In the genomic region with DNA sequence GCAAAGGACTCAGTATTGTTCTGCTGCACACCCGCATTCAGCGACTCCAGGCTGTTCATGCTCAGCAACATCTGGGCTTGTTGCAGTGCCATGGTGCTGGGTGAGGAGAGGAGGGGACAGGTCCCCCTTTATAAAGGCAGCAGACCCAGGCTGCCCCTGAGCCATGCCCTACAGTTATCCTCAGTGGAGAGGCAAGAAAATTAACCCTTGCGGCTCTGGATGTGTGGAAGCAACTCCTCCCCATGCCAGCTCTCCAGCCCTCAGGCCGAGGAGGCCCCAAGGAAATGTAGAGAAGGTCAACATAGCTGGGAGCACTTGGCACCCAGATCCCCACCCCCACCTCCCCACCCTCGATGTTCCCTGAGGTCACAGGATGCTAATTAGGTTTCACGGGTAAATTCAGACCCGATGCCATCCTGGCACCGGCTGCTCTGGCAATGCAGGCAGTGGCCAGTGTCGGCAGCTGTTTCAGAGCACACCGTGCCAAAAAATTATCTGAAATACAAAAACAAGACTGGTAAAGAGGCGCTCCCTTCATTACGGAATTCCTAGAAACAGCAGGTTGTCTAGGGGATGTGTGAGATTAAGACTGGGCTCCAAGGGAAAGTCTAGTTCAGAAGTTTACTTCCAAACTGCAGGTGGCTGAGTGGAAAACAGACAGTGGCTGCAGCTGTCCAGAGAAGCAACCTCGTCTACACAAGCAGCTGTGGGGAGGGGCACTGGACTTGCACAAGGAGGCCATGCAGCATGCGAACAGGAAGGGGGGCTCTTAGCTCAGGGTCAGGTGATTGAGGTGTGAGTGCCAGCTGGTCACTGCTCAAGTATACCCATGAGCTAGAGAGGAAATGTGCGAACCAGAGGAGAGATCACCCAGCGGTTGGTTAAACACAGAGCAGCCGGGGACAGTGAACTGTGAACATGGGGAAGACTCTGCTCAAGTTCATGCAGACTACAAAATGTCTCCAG, we compare ENCODE assay signal across 10 mouse cellular contexts. TPM values are rescaled to one million over a fixed set of nuclear protein-coding genes. Genes with fewer than 3 reads are reported as not detected.
DNase-seq lines count a peak whose midpoint lies in the region; ATAC-seq and TF ChIP-seq lines count a peak whose summit lies in the region.
"Had no signal": no experiment of that assay in that cellular context is flagged by ENCODE, and none has a peak within 500 bp of the region (broad histone marks: within the 10 kb centered on the region; RNA-seq: fewer than 3 reads in every experiment).

No protein-coding gene starts in this region.

- peaks cover 94% of the 10 kb centered on the region for H3K36me3 ChIP-seq in hindbrain, embryonic 13.5 days
- H3K36me3 ChIP-seq in lung, postnatal 0 days (ENCODE audit: insufficient read depth, low read length) = peaks cover 23% of the 10 kb centered on the region; the same call in 1 of the 2 replicates

- no peak for TF ChIP-seq POLR2A in cerebellum, adult 2 months (IDR thresholded peaks at IDR 0.05; ENCODE audit: borderline replicate concordance, insufficient read depth, low read length)

- DNase-seq in cerebellum, adult 2 months = no peak
- DNase-seq in cerebellum, adult 9-10 months = no peak
- no peak for DNase-seq in layer of hippocampus, adult 2 months (ENCODE audit: low spot score in 2 of 2)
- DNase-seq in layer of hippocampus, postnatal 10 days (ENCODE audit: low spot score in 2 of 2) = no peak
- peak; percentile 32 for DNase-seq in lung, postnatal 0 days (ENCODE audit: low spot score)
- DNase-seq in adrenal gland, postnatal 14 days = no peak
- no peak for DNase-seq in urinary bladder, postnatal 36 days (ENCODE audit: low spot score in 2 of 2)
- DNase-seq: thymus, postnatal 25 days had no signal

- H3K27me3 ChIP-seq in cerebellum, adult 2 months (ENCODE audit: control insufficient read depth, insufficient read depth, low read length) = no peaks in the 10 kb centered on the region
- no peaks in the 10 kb centered on the region for H3K27me3 ChIP-seq in hindbrain, embryonic 13.5 days
- H3K27me3 ChIP-seq in lung, postnatal 0 days (replicated peaks; ENCODE audit: insufficient read depth, low read length) = no peaks in the 10 kb centered on the region
- H3K27me3 ChIP-seq: neural tube, embryonic 12.5 days had no signal

- H3K4me2 ChIP-seq in hindbrain, embryonic 13.5 days = 0 out of 2 replicates have a peak overlapping the region, but pooled peaks have one; percentile 8
- no peak overlapping the region for H3K4me2 ChIP-seq in lung, postnatal 0 days (replicated peaks; ENCODE audit: low read depth, low read length)
- H3K4me2 ChIP-seq: neural tube, embryonic 12.5 days had no signal

- 28% methylated on average over 17 of the region's 17 CpGs for WGBS in cerebellum, adult 2 months
- 75% methylated on average over 17 of the region's 17 CpGs for WGBS in hindbrain, embryonic 13.5 days
- WGBS in lung, postnatal 0 days = 71% methylated on average over 17 of the region's 17 CpGs

- H3K9ac ChIP-seq in hindbrain, embryonic 13.5 days = peak overlapping the region; percentile 19; the same call in 1 of the 2 replicates
- H3K9ac ChIP-seq in lung, postnatal 0 days (replicated peaks; ENCODE audit: low read depth) = no peak overlapping the region
- H3K9ac ChIP-seq: neural tube, embryonic 12.5 days had no signal

- H3K4me3 ChIP-seq in cerebellum, adult 2 months (replicated peaks; ENCODE audit: insufficient read depth, low read depth, low read length) = no peak overlapping the region
- H3K4me3 ChIP-seq in layer of hippocampus, adult 2 months = no peak overlapping the region; the same call in 1 of the 2 replicates
- H3K4me3 ChIP-seq in hindbrain, embryonic 13.5 days = no peak overlapping the region
- H3K4me3 ChIP-seq in lung, postnatal 0 days (ENCODE audit: low read depth, low read length) = no peak overlapping the region
- H3K4me3 ChIP-seq: neural tube, embryonic 12.5 days had no signal

- peaks cover 19% of the 10 kb centered on the region for H3K4me1 ChIP-seq in cerebellum, adult 2 months (ENCODE audit: control insufficient read depth, insufficient read depth, low read length)
- peaks cover 26% of the 10 kb centered on the region for H3K4me1 ChIP-seq in hindbrain, embryonic 13.5 days (replicated peaks)
- peaks cover 6% of the 10 kb centered on the region; the same call in 1 of the 2 replicates for H3K4me1 ChIP-seq in lung, postnatal 0 days (ENCODE audit: insufficient read depth, low read depth, low read length)

- ATAC-seq in hindbrain, embryonic 13.5 days (ENCODE audit: low FRiP score) = peak; percentile 52
- ATAC-seq in lung, postnatal 0 days = peak; percentile 26; the same call in 1 of the 2 replicates

- no peaks in the 10 kb centered on the region for H3K9me3 ChIP-seq in hindbrain, embryonic 13.5 days
- H3K9me3 ChIP-seq in lung, postnatal 0 days (ENCODE audit: low read length) = no peaks in the 10 kb centered on the region
- H3K9me3 ChIP-seq: neural tube, embryonic 12.5 days had no signal

- no peak for TF ChIP-seq CTCF in cerebellum, adult 2 months (IDR thresholded peaks at IDR 0.05; ENCODE audit: borderline replicate concordance, insufficient read depth, low read depth, low read length)
- TF ChIP-seq CTCF in layer of hippocampus, adult 2 months (conservative IDR thresholded peaks at IDR 0.05) = no peak
- no peak for TF ChIP-seq CTCF in lung, postnatal 0 days (IDR thresholded peaks at IDR 0.05)

- H3K27ac ChIP-seq in cerebellum, adult 2 months (ENCODE audit: insufficient read depth, low read length) = peak overlapping the region; percentile 15
- peak overlapping the region; percentile 91 for H3K27ac ChIP-seq in layer of hippocampus, adult 2 months
- H3K27ac ChIP-seq in hindbrain, embryonic 13.5 days = peak overlapping the region; percentile 79
- H3K27ac ChIP-seq in lung, postnatal 0 days (ENCODE audit: low read length) = no peak overlapping the region; the same call in 1 of the 2 replicates
- H3K27ac ChIP-seq: neural tube, embryonic 12.5 days had no signal

- no peak for TF ChIP-seq EP300 in lung, postnatal 0 days (IDR thresholded peaks at IDR 0.05)

RNA-seq across cellular contexts. Expression of gene Camkk2, which starts 20.5 kb away (rescaled TPM):
- polyA plus RNA-seq in cerebellum, adult 2 months (2012; rRNA removed) = 212 and 243 TPM in 2 replicates
- 100 to 1,000 TPM; 104 to 109 TPM for total RNA-seq in layer of hippocampus, adult 2 months (2021)
- 100 to 1,000 TPM; 103 to 117 TPM for total RNA-seq in layer of hippocampus, postnatal 10 days (2021)
- polyA plus RNA-seq in hindbrain, embryonic 13.5 days (2015; fragmentation: Nextera tagmentation; extraction: Ambion mirVana) = 59.1 and 60.3 TPM in 2 replicates
- 29.2 and 29.6 TPM in 2 replicates for polyA plus RNA-seq in lung, postnatal 0 days (2015; fragmentation: Nextera tagmentation; extraction: Ambion mirVana)
- 21.3 and 30.5 TPM in 2 replicates for total RNA-seq in adrenal gland, postnatal 14 days (2021)

RNA-seq across cellular contexts. Expression of gene Anapc5, which starts 21.5 kb away (rescaled TPM):
- 325 and 326 TPM in 2 replicates for polyA plus RNA-seq in cerebellum, adult 2 months (2012; rRNA removed)
- 100 to 1,000 TPM; 216 to 217 TPM for total RNA-seq in layer of hippocampus, adult 2 months (2021)
- total RNA-seq in layer of hippocampus, postnatal 10 days (2021) = 100 to 1,000 TPM; 252 to 292 TPM
- 518 and 521 TPM in 2 replicates for polyA plus RNA-seq in hindbrain, embryonic 13.5 days (2015; fragmentation: Nextera tagmentation; extraction: Ambion mirVana)
- polyA plus RNA-seq in lung, postnatal 0 days (2015; fragmentation: Nextera tagmentation; extraction: Ambion mirVana) = 166 and 180 TPM in 2 replicates
- 173 and 195 TPM in 2 replicates for total RNA-seq in adrenal gland, postnatal 14 days (2021)

RNA-seq across cellular contexts. Expression of gene Rnf34, which starts 50.2 kb away (rescaled TPM):
- 44.8 and 45.6 TPM in 2 replicates for polyA plus RNA-seq in cerebellum, adult 2 months (2012; rRNA removed)
- total RNA-seq in layer of hippocampus, adult 2 months (2021) = 10 to 100 TPM; 53.7 to 54.1 TPM
- 10 to 100 TPM; 43.5 to 57.1 TPM for total RNA-seq in layer of hippocampus, postnatal 10 days (2021)
- polyA plus RNA-seq in hindbrain, embryonic 13.5 days (2015; fragmentation: Nextera tagmentation; extraction: Ambion mirVana) = 48.4 and 50.6 TPM in 2 replicates
- 24.3 and 24.7 TPM in 2 replicates for polyA plus RNA-seq in lung, postnatal 0 days (2015; fragmentation: Nextera tagmentation; extraction: Ambion mirVana)
- total RNA-seq in adrenal gland, postnatal 14 days (2021) = 21.7 and 27.2 TPM in 2 replicates
